Mouse (Mus musculus) stomach, postnatal 0 days (tissue): ENCODE measurements around the gene Rnf148. TPM values are rescaled to one million over a fixed set of nuclear protein-coding genes. Genes with fewer than 3 reads are reported as not detected.

Source experiments
- ATAC-seq: fragments of 200-750 bp; cut with Nextera tagmentation; 2 replicates; pipeline ENCODE4 v1.8.0; 2017; ENCODE audit not compliant: low FRiP score, low TSS enrichment
- DNase-seq: peaks from one replicate; pipeline ENCODE4 v3.0.0-alpha.2; 2016; ENCODE audit warnings: low spot score
- H3K27ac ChIP-seq: fragments of 300-500 bp; sonication (generic); replicated peaks from 2 replicates; pipeline ENCODE4 v1.5.1; 2014; ENCODE audit warnings: mild to moderate bottlenecking, control low read depth
- H3K27me3 ChIP-seq: fragments of 300-500 bp; sonication (generic); 2 replicates; pipeline ENCODE4 v1.6.1; 2014; ENCODE audit warnings: low read length; ENCODE audit not compliant: control insufficient read depth, insufficient read depth
- H3K36me3 ChIP-seq: fragments of 300-500 bp; sonication (generic); 2 replicates; pipeline ENCODE4 v1.6.1; 2014; ENCODE audit warnings: low read length, mixed read lengths; ENCODE audit not compliant: control insufficient read depth, insufficient read depth
- H3K4me1 ChIP-seq: fragments of 300-500 bp; sonication (generic); replicated peaks from 2 replicates; pipeline ENCODE4 v1.6.1; 2014; ENCODE audit warnings: antibody characterized with exemption; ENCODE audit not compliant: control insufficient read depth, insufficient read depth
- H3K4me2 ChIP-seq: fragments of 300-500 bp; sonication (generic); replicated peaks from 2 replicates; pipeline ENCODE4 v1.6.1; 2014; ENCODE audit warnings: low read depth, mild to moderate bottlenecking, control low read depth, moderate library complexity
- H3K4me3 ChIP-seq: fragments of 300-500 bp; sonication (generic); 2 replicates; pipeline ENCODE4 v1.5.1; 2014; ENCODE audit warnings: low read depth, low read length, control low read depth
- H3K9ac ChIP-seq: fragments of 300-500 bp; sonication (generic); 2 replicates; pipeline ENCODE4 v1.6.1; 2014; ENCODE audit warnings: mild to moderate bottlenecking, low read length, control low read depth, mixed read lengths
- H3K9me3 ChIP-seq: fragments of 300-500 bp; sonication (generic); 2 replicates; pipeline ENCODE4 v1.6.1; 2016; ENCODE audit warnings: low read length; ENCODE audit not compliant: control insufficient read depth
- CTCF ChIP-seq: IDR thresholded peaks from 2 replicates; pipeline ENCODE4 v1.5.1; 2016; ENCODE audit warnings: antibody characterized with exemption, low read depth, mild to moderate bottlenecking, moderate library complexity
- EP300 ChIP-seq: optimal IDR thresholded peaks from 2 replicates; pipeline ENCODE3; 2016; ENCODE audit warnings: antibody characterized with exemption
- WGBS: fragments of 180-500 bp; shearing (Covaris S2); extraction: QIAGEN DNeasy Blood & Tissue Kit; methylation state at CpG from one replicate; pipeline ENCODE4 v1.1.7; 2014; 5-methylcytosine and 5-hydroxymethylcytosine counted together
- polyA plus RNA-seq: library from polyadenylated mRNA; unstranded; fragments of >200 nt; fragmentation: Nextera tagmentation; extraction: Ambion mirVana; gene quantifications from 2 replicates; pipeline ENCODE4 v1.2.1, GENCODE M21; 2015

Rnf148 gene
- polyA plus RNA-seq = 0.07 and 0.12 TPM in 2 replicates

DNA sequence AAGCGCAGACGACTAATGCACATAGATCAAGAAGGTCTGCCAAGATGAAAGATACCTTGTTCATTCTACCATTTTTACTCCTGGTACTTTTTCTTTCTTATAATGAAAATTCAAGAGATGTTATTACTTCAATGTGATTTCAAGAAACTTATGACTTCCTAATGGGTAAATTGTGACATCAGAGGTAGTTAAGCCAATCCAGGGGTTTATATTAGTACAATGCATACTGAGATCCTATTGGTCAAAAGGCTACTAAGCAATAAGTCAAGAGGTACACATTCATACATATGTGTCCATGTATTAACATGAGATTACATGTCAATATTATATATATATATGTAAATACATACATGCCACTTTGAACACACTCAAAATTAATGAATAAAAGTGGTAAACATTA is at the start of gene Rnf148:
Rnf148 (minus strand) TSS at position 101 of the 400 bp plus-strand sequence.
- H3K9ac ChIP-seq = no peak within 1 kb of the TSS
- no peaks in the 10 kb centered on the region for H3K27me3 ChIP-seq
- H3K4me1 ChIP-seq = no peaks in the 10 kb centered on the region
- TF ChIP-seq EP300 (no peak), CTCF (no peak)
- no peaks in the 10 kb centered on the region for H3K9me3 ChIP-seq
- WGBS = 80% methylated on average over 2 of the region's 2 CpGs
- DNase-seq = no peak
- H3K27ac ChIP-seq = no peak within 1 kb of the TSS
- H3K36me3 ChIP-seq = no peaks in the 10 kb centered on the region
- ATAC-seq = no peak
- H3K4me2 ChIP-seq = no peak within 1 kb of the TSS
- no peak within 1 kb of the TSS for H3K4me3 ChIP-seq

DNA sequence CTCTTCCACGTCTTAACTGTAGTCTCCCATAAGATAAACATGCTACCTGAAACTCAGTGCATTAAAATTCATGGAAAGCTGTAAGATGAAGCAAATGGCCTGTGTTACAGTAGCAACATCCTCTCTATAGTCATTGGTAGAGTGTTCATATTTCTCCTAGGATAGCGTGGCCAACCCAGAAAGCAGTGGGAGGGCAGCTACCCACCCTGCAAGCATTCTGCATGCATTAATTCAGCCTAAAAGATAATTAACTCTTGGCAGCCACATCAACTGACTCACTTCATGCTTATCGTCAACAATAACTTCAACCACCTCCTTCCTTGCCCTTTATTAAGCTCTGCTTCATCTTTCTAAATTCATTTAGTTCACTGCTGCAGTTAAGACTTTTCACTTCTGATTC is 45.9 kb upstream of the Rnf148 start:
- Histone ChIP-seq H3K27me3 (no peaks in the 10 kb centered on the region), H3K27ac (no peak overlapping the region), H3K4me1 (no peaks in the 10 kb centered on the region), H3K4me3 (no peak overlapping the region), H3K36me3 (no peaks in the 10 kb centered on the region), H3K4me2 (no peak overlapping the region), H3K9ac (no peak overlapping the region), H3K9me3 (no peaks in the 10 kb centered on the region)
- TF ChIP-seq EP300 (no peak), CTCF (no peak)
- no peak for DNase-seq
- ATAC-seq = no peak
- WGBS = 44% methylated on average over 3 of the region's 3 CpGs

- TF ChIP-seq EP300 (no peak), CTCF (no peak)
- no peak for ATAC-seq
- H3K9me3 ChIP-seq = no peaks in the 10 kb centered on the region
- no peak for DNase-seq
- no peaks in the 10 kb centered on the region for H3K27me3 ChIP-seq
- no peak overlapping the region for H3K4me2 ChIP-seq
- 59% methylated on average over 1 of the region's 1 CpGs for WGBS
- no peak overlapping the region for H3K9ac ChIP-seq
- no peak overlapping the region for H3K4me3 ChIP-seq
- H3K27ac ChIP-seq = no peak overlapping the region
- H3K4me1 ChIP-seq = no peaks in the 10 kb centered on the region
- H3K36me3 ChIP-seq = no peaks in the 10 kb centered on the region
Observed at GRCm38 (mm10) chr6:23678172-23678571, 23.2 kb upstream of the Rnf148 start.

- H3K9me3 ChIP-seq = no peaks in the 10 kb centered on the region
- DNase-seq (no peak), ATAC-seq (no peak)
- H3K4me1 ChIP-seq = no peaks in the 10 kb centered on the region; the same call in 1 of the 2 replicates
- H3K4me3 ChIP-seq = no peak within 1 kb of the TSS
- no peaks in the 10 kb centered on the region for H3K36me3 ChIP-seq
- whole genome bisulfite sequencing = 56% methylated on average over 2 of the region's 2 CpGs
- H3K9ac ChIP-seq = no peak within 1 kb of the TSS
- TF ChIP-seq EP300 (no peak), CTCF (no peak)
- H3K27ac ChIP-seq = no peak within 1 kb of the TSS
- H3K27me3 ChIP-seq = no peaks in the 10 kb centered on the region
- H3K4me2 ChIP-seq = no peak within 1 kb of the TSS
Observed at GRCm38 (mm10) chr6:23650205-23650604, 4.7 kb downstream of the Rnf148 start, which contains the start of gene Rnf133. TSS of gene Rnf133 (minus strand) at chr6:23650305.

- no peaks in the 10 kb centered on the region for H3K9me3 ChIP-seq
- TF ChIP-seq CTCF = no peak
- TF ChIP-seq EP300 = no peak
- DNase-seq (no peak), ATAC-seq (no peak)
- H3K27me3 ChIP-seq = no peaks in the 10 kb centered on the region
- no peak overlapping the region for H3K9ac ChIP-seq
- no peak overlapping the region for H3K27ac ChIP-seq
- WGBS = 49% methylated on average over 8 of the region's 8 CpGs
- no peaks in the 10 kb centered on the region for H3K36me3 ChIP-seq
- H3K4me1 ChIP-seq = no peaks in the 10 kb centered on the region; the same call in 1 of the 2 replicates
- H3K4me3 ChIP-seq = no peak overlapping the region
- no peak overlapping the region for H3K4me2 ChIP-seq
Observed at GRCm38 (mm10) chr6:23648732-23649131, 6.2 kb downstream of the Rnf148 start.

DNA sequence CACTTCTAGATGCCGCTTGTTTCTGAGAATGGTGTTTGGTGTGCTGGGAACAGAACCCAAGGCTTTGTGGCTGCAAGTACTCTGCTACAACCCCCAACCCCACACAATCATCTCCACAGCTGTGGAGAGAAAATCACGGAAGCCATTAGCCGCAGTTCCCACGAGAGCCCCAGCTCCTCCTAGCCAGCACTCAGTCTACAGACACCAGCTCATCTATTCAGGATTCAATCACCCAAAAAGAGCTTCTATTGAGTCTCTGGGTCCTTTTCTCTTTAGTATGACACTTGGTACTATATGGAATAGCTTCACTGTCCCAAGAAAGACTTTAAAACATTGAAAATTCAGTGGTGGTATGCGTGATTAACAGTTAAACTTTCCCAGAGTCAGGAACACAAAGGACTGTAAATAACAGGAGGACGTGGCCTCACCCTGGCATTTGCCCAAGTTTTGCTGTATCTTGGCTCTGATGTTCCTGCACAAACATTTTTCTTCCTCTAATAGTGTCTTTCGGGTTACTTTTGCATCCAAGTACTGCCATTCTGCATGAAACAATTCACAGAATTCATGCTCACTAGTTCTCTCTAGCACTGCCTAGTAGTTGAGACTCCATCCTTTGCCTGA is 7.2 kb downstream of the Rnf148 start:
- H3K27me3 ChIP-seq = no peaks in the 10 kb centered on the region
- H3K4me3 ChIP-seq = no peak overlapping the region
- no peak overlapping the region for H3K9ac ChIP-seq
- DNase-seq = peak; percentile 17
- 53% methylated on average over 7 of the region's 7 CpGs for WGBS
- H3K36me3 ChIP-seq = no peaks in the 10 kb centered on the region
- no peaks in the 10 kb centered on the region; the same call in 1 of the 2 replicates for H3K4me1 ChIP-seq
- H3K4me2 ChIP-seq = no peak overlapping the region
- no peak for ATAC-seq
- H3K27ac ChIP-seq = no peak overlapping the region
- no peaks in the 10 kb centered on the region for H3K9me3 ChIP-seq
- no peak for TF ChIP-seq CTCF
- TF ChIP-seq EP300 = no peak
